Mouse (Mus musculus) stomach, embryonic 14.5 days (tissue): ENCODE results near the gene Samt4. TPM values are rescaled to one million over a fixed set of nuclear protein-coding genes. Genes with fewer than 3 reads are reported as not detected.
"Not testable (repeated sequence)": the region's sequence is repeated elsewhere in the genome, so short reads cannot be mapped to it uniquely, and the experiment has no call there.

Experiments
- ATAC-seq: fragments of 200-750 bp; cut with Nextera tagmentation; 2 replicates; pipeline ENCODE4 v1.8.0; 2017; ENCODE audit warnings: low read depth, moderate TSS enrichment; ENCODE audit not compliant: insufficient number of reproducible peaks, insufficient read depth, low FRiP score
- H3K27ac ChIP-seq: fragments of 300-500 bp; sonication (generic); 2 replicates; pipeline ENCODE4 v1.5.1; 2014; ENCODE audit warnings: mild to moderate bottlenecking, low read length, moderate library complexity, mixed read lengths
- H3K27me3 ChIP-seq: fragments of 300-500 bp; sonication (generic); 2 replicates; pipeline ENCODE4 v1.6.1; 2014; ENCODE audit warnings: low read length, control low read depth, mixed read lengths; ENCODE audit not compliant: control insufficient read depth, insufficient read depth
- H3K36me3 ChIP-seq: fragments of 300-500 bp; sonication (generic); 2 replicates; pipeline ENCODE4 v1.6.1; 2014; ENCODE audit warnings: mild to moderate bottlenecking, control low read depth, low read length, moderate library complexity, mixed read lengths; ENCODE audit not compliant: control insufficient read depth, insufficient read depth
- H3K4me1 ChIP-seq: fragments of 300-500 bp; sonication (generic); 2 replicates; pipeline ENCODE4 v1.6.1; 2014; ENCODE audit warnings: low read length, control low read depth, mixed read lengths; ENCODE audit not compliant: control insufficient read depth, insufficient read depth
- H3K4me2 ChIP-seq: fragments of 300-500 bp; sonication (generic); replicated peaks from 2 replicates; pipeline ENCODE4 v1.6.1; 2014; ENCODE audit warnings: low read depth, low read length, control low read depth
- H3K4me3 ChIP-seq: fragments of 300-500 bp; sonication (generic); 2 replicates; pipeline ENCODE4 v1.5.1; 2014; ENCODE audit warnings: low read depth, low read length, control low read depth
- H3K9ac ChIP-seq: fragments of 300-500 bp; sonication (generic); replicated peaks from 2 replicates; pipeline ENCODE4 v1.6.1; 2014; ENCODE audit warnings: low read depth, mild to moderate bottlenecking, control low read depth, low read length, moderate library complexity, mixed read lengths
- H3K9me3 ChIP-seq: fragments of 300-500 bp; sonication (generic); 2 replicates; pipeline ENCODE4 v1.6.1; 2016; ENCODE audit warnings: low read depth, low read length, control low read depth; ENCODE audit not compliant: control insufficient read depth
- WGBS: fragments of 180-500 bp; shearing (Covaris S2); extraction: QIAGEN DNeasy Blood & Tissue Kit; methylation state at CpG from one replicate; pipeline ENCODE4 v1.1.7; 2014; 5-methylcytosine and 5-hydroxymethylcytosine counted together
- polyA plus RNA-seq: library from polyadenylated mRNA; unstranded; fragments of >200 nt; fragmentation: Nextera tagmentation; extraction: Ambion mirVana; gene quantifications from 2 replicates; pipeline ENCODE4 v1.2.1, GENCODE M21; 2014

Samt4 gene
- polyA plus RNA-seq = not detected in 2 replicates

DNA sequence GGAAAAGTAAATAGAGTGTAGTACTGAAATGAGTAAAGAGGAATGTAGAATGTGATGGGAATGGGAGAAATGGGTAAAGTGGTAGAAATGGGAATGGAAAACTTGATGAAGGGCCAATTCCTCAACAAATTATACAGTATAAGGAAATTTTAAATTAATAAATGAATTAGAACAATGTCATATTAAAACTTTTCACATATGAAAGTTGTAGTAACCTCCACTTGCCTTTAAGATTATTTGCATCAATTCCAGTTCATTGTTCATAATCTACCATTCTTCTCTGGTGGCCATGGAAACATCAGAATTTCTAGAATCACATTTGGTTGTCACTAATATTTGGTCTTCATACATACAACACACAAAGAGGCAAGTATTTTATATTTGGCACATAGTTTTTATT is at the start of gene Samt4:
TSS of gene Samt4 (plus strand) at position 301 of the 400 bp plus-strand sequence.
- H3K9me3 ChIP-seq = no peaks in the 10 kb centered on the region
- no peak for ATAC-seq

DNA sequence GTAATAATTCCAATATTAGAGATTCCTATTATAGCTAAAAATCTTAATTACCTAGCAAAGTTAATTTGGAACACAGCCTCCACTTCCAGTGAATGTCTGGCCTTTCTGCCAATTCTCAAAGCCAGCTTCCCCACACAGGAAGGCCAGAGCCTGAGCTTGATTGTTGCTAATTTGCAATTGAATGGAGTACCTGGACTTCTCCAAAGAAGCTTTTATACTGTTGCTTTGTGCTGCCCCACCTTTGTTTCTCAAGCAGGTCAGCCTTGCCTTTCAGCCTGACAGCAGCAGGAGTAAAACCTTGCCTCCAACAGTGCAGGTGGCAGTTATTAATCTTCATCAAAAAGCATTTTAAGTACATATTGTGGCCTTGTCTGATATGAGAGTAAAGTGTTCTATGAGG is 38.1 kb upstream of the Samt4 start:
- H3K9ac ChIP-seq, H3K27ac ChIP-seq, H3K36me3 ChIP-seq, H3K9me3 ChIP-seq, H3K4me2 ChIP-seq, H3K4me3 ChIP-seq, H3K27me3 ChIP-seq, H3K4me1 ChIP-seq, ATAC-seq: not testable (repeated sequence)

More for the DNA sequence above, at the start of gene Samt4:
- Histone ChIP-seq H3K4me1 (no peaks in the 10 kb centered on the region), H3K27me3 (no peaks in the 10 kb centered on the region), H3K27ac (no peak within 1 kb of the TSS), H3K9ac (no peak within 1 kb of the TSS), H3K4me2 (no peak within 1 kb of the TSS), H3K36me3 (no peaks in the 10 kb centered on the region), H3K4me3 (no peak within 1 kb of the TSS)

DNA sequence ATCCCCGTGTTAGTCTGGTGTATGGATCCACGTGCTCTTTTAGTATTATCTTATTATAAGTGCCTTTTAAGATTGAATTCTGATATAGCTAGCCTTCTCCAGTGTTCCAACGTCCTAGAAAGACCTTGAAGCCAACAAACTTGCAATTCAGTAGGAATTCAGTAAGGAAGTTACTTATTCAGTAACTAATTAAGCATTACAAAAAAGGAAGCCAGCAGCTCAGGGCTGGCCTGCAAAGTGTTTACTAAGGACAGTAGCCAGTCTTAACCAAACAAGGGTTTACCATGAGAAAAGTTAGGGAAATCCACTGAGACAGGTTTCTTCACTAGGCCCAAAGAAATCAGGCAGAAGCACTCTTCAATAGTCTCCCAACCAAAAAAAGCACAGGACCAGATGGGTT is 13.4 kb upstream of the Samt4 start:
- H3K27ac ChIP-seq, H3K4me1 ChIP-seq, H3K9me3 ChIP-seq, H3K36me3 ChIP-seq, H3K27me3 ChIP-seq, H3K9ac ChIP-seq, H3K4me3 ChIP-seq, ATAC-seq, H3K4me2 ChIP-seq: not testable (repeated sequence)
- WGBS = 67% methylated on average over 3 of the region's 3 CpGs

Other genes starting within 250 kb of the Samt4 start
- gene 4930524N10Rik, start 138.6 kb upstream of the Samt4 start, polyA plus RNA-seq = not detected in 2 replicates
- not detected in 2 replicates for gene Samt2, start 97.4 kb downstream of the Samt4 start, polyA plus RNA-seq